Mouse (Mus musculus) heart, postnatal 36 days (tissue): ENCODE results near the gene Srm. TPM values are rescaled to one million over a fixed set of nuclear protein-coding genes. Genes with fewer than 3 reads are reported as not detected.

Experiments
- DNase-seq, 2 experiments: peaks; one replicate each; pipeline ENCODE4 v3.0.0; 2021 to 2022
- intact Hi-C: fragments of 180-260 bp; cut with DNase I; formaldehyde crosslinking; loops from one replicate; pipeline ENCODE4 v1.15.1; 2025
- total RNA-seq, 2 experiments: library from RNA; stranded (reverse); gene quantifications; 2 replicates each; pipeline ENCODE4 v1.2.3; 2021

Srm gene
- total RNA-seq, 2 experiments from 2014 or later: 17.5 to 18.7 TPM

GRCm38 (mm10) chr4:148632013-148632692 lies 40.9 kb downstream of the Srm start:
- intact Hi-C loops: no loop called here
- DNase-seq: no peak

DNA sequence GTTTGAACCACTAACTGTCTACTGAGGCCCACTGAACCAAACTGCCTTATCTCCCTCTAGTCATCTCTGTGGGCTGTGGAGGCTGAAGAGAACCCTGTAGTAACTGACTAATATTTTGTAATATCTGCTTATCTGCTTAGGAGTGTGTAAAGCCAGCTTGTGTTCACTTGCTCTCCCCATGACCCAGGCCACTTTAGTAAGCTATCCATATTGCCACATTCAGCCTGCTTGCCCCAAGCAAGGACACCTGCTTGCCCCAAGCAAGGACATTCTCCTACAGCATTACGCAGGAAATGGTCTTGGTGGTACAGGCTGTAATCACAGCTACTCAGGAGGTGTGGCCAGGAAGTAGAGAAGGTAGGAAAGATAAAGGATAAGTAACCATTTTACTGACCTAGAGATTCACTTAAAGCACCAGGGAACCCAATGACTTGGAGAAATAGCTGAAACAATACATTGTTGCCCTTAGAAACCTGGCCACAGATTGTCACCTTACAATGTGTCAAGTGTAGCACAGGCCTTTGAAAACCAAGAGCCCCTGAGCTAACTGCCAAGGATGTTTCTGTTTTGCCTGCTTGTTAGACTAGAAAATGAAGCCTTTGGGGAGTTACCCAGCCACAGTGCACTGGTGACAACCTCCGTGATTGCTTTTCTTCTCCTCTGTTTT lies 42.2 kb downstream of the Srm start:
- no peak for DNase-seq
- intact Hi-C loops: no loop called here

DNA sequence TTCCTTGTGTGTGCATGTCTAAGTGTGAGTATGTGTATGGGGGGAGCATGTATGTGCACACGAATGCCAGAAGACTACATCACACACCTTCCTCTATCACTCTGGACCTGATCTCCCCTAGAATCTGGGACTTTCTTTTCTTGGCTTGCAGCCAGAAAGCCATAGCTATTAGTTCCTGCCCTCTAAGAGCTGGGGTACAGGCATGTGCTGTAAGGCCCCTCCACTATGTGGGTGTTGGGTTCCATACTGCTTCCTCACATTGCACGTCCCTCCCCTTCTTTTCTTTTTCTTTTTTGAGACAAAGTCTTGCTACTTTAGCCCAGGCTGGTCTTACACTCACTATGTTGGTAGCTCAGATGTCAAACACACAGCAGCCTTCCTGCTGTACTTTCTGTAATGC lies 44.0 kb downstream of the Srm start:
- no peak for DNase-seq
- intact Hi-C loops: no loop called here

GRCm38 (mm10) chr4:148638302-148638701 lies 47.0 kb downstream of the Srm start:
- intact Hi-C loops: no loop called here
- no peak for DNase-seq

GRCm38 (mm10) chr4:148639455-148639854 lies 48.2 kb downstream of the Srm start:
- DNase-seq: no peak
- intact Hi-C loops: no loop called here

- intact Hi-C loops: no loop called here
- no peak for DNase-seq
Measured at GRCm38 (mm10) chr4:148641121-148641520, 49.8 kb downstream of the Srm start.

- intact Hi-C loops: no loop called here
- DNase-seq: no peak
Measured at GRCm38 (mm10) chr4:148643291-148644156, 52.2 kb downstream of the Srm start, which contains the start of gene Gm572. Gene Gm572, plus strand, starts transcription at chr4:148643317.

GRCm38 (mm10) chr4:148644157-148644511 lies 52.8 kb downstream of the Srm start:
- peak; percentile 60 to 71 for DNase-seq
- intact Hi-C loops: no loop called here

Other genes starting within 250 kb of the Srm start
- gene Ubiad1, start 146.7 kb upstream of the Srm start, total RNA-seq: 10 to 100 TPM; 16.5 to 16.9 TPM
- gene Mtor, start 142.9 kb upstream of the Srm start, total RNA-seq: 10 to 100 TPM; 50.7 to 51.4 TPM
- 1 to 10 TPM; 2.8 to 4.3 TPM for gene Angptl7, start 91.0 kb upstream of the Srm start, total RNA-seq
- gene Exosc10, start 33.1 kb upstream of the Srm start, total RNA-seq: 10 to 100 TPM; 38.5 to 43.2 TPM
- gene Masp2, start 11.1 kb downstream of the Srm start, total RNA-seq: under 1 TPM in 1 of 2 experiments, not detected in 1; 0.56 TPM
- 100 to 1,000 TPM; 123 to 130 TPM for gene Tardbp, start 35.5 kb downstream of the Srm start, total RNA-seq
- gene Gm572, start 51.8 kb downstream of the Srm start, total RNA-seq: 1 to 10 TPM; 3.7 to 5.5 TPM
- 10 to 100 TPM; 38.7 to 45.3 TPM for gene Casz1, start 212.9 kb downstream of the Srm start, total RNA-seq